Mouse (Mus musculus) erythroblast, embryonic 14.5 days (primary cell): Measurements from ENCODE around the gene Lhpp.

Source experiments
- GATA1 ChIP-seq: IDR thresholded peaks from 2 replicates; pipeline ENCODE4 v1.6.1; 2012; ENCODE audit warnings: low read length, inconsistent platforms, mixed read lengths
- TAL1 ChIP-seq: IDR thresholded peaks from 3 replicates; pipeline ENCODE4 v1.6.1; 2012; ENCODE audit warnings: low read length, inconsistent platforms, mixed read lengths

DNA sequence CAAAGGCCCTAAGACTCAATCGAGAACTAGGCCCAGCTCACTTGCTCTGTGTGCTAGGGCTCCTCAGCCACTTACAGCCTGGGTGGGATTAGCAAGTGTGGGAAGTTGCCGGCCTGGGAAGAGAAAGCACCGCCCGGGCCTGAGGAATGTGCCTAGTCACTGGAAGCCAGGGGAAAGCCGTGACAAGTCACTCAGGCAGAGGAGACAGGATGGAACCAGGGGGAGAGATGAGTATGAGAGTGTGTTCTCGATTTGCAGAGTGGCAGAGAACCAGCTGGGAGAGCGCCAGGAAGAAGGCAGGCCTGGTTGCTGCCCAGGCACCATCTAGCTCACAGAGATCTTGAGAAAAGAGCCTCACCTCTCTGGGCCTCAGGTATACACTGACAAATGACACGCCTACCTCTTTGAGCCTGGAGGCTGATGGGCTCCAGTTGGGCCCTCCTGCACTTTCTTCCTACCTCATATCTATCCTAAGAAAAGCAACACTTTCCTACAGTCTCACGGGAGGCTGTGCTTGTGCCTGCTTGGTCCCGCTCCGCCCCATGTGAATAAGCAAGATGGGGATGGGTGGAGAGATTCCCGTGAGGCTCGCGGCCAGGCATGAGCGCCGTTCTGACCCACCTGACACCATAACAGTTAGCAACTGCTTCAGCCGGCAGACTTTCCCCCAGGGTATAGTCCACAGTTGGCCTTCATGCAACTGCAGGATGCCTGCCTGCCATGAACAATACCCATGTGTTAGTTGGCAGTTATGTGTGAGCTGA, 125.8 kb downstream of the Lhpp start:
- TF ChIP-seq GATA1 (no peak), TAL1 (no peak)
